ENCODE assay signal across 9 mouse cellular contexts in the genomic region with DNA sequence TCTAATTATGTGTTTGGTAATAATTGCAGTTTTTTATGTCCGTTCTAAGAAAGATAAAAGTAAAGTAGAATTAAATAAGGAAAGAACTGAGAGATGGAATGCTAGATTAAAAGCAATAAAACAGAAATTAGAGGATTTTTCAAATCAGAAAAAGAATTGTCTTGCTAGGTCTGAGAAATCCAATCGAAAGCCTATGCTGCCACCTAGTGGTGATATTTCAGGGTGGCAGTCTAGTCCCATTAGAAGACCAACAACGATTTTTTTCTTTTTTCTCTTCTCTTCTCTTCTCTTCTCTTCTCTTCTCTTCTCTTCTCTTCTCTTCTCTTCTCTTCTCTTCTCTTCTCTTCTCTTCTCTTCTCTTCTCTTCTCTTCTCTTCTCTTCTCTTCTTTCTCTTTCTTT. TPM values are rescaled to one million over a fixed set of nuclear protein-coding genes. Genes with fewer than 3 reads are reported as not detected.
A peak's percentile ranks its signal among the peaks of the same experiment; 100 is the strongest.
DNase-seq lines count a peak whose midpoint lies in the region; ATAC-seq lines count a peak whose summit lies in the region.
"Not testable (repeated sequence)": the region's sequence is repeated elsewhere in the genome, so short reads cannot be mapped to it uniquely, and the experiment has no call there.
"Had no signal": no experiment of that assay in that cellular context is flagged by ENCODE, and none has a peak within 500 bp of the region (broad histone marks: within the 10 kb centered on the region; RNA-seq: fewer than 3 reads in every experiment).

No protein-coding gene starts in this region.

- not testable (repeated sequence) for H3K9me3 ChIP-seq in hindbrain, embryonic 14.5 days (ENCODE audit: control insufficient read depth, low read length)

- H3K9ac ChIP-seq in hindbrain, embryonic 14.5 days, result not testable (repeated sequence)

- H3K27ac ChIP-seq in hindbrain, embryonic 14.5 days, result not testable (repeated sequence)

- not testable (repeated sequence) for H3K4me1 ChIP-seq in hindbrain, embryonic 14.5 days (replicated peaks; ENCODE audit: control insufficient read depth, insufficient read depth, low read length)

- not testable (repeated sequence) for H3K4me2 ChIP-seq in hindbrain, embryonic 14.5 days (replicated peaks)

- H3K36me3 ChIP-seq in hindbrain, embryonic 14.5 days (replicated peaks; ENCODE audit: control insufficient read depth, insufficient read depth), result not testable (repeated sequence)

- not testable (repeated sequence) for H3K27me3 ChIP-seq in hindbrain, embryonic 14.5 days (ENCODE audit: control insufficient read depth, insufficient read depth, low read length)

- ATAC-seq in hindbrain, embryonic 14.5 days (ENCODE audit: low FRiP score), result not testable (repeated sequence)
- ATAC-seq in megakaryocyte progenitor cell, adult 5-6 weeks (replicated peaks; ENCODE audit: poor library complexity), result peak; percentile 65

- 5% methylated on average over 3 of the region's 3 CpGs for WGBS in hindbrain, embryonic 14.5 days

- not testable (repeated sequence) for H3K4me3 ChIP-seq in hindbrain, embryonic 14.5 days (replicated peaks; ENCODE audit: low read length)

- DNase-seq in R1 (ENCODE audit: low read depth, low spot score), result peak; percentile 70
- peak; percentile 82 for DNase-seq in cerebellum, adult 8-10 months
- DNase-seq in forelimb bud, embryonic 11.5 days (ENCODE audit: low read depth, low spot score), result peak; percentile 80
- DNase-seq in hindbrain, embryonic 14.5 days (ENCODE audit: low spot score), result peak; percentile 95
- DNase-seq in layer of hippocampus, postnatal 36 days, result peak; percentile 56 to 63
- DNase-seq in skeletal muscle tissue, adult 2 months (ENCODE audit: low read depth, low spot score), result peak; percentile 61
- peak; percentile 19 for DNase-seq in yolk sac, embryonic 10.5 days (ENCODE audit: low spot score)

RNA-seq across cellular contexts. Expression of gene Gabrr1, which starts 13.2 kb away (rescaled TPM):
- polyA plus RNA-seq in hindbrain, embryonic 14.5 days (2014; fragmentation: Nextera tagmentation; extraction: Ambion mirVana), result 0.23 and 0.24 TPM in 2 replicates
- total RNA-seq in layer of hippocampus, postnatal 36 days (2021), result under 1 TPM in 1 of 2 experiments, not detected in 1; 0.20 TPM
- total RNA-seq in megakaryocyte progenitor cell, adult 5-6 weeks (2015), result not detected in 2 replicates
- total RNA-seq in megakaryocyte progenitor cell, adult 5-6 weeks (2017), result not detected in 2 replicates
- polyA plus RNA-seq: lung, embryonic 16.5 days had no signal

RNA-seq across cellular contexts. Expression of gene Gabrr2, which starts 56.3 kb away (rescaled TPM):
- 0.50 and 0.94 TPM in 2 replicates for polyA plus RNA-seq in hindbrain, embryonic 14.5 days (2014; fragmentation: Nextera tagmentation; extraction: Ambion mirVana)
- total RNA-seq in layer of hippocampus, postnatal 36 days (2021), result under 1 TPM; 0.85 to 0.96 TPM
- 0.17 and 0.20 TPM in 2 replicates for total RNA-seq in megakaryocyte progenitor cell, adult 5-6 weeks (2015)
- total RNA-seq in megakaryocyte progenitor cell, adult 5-6 weeks (2017), result not detected in 2 replicates

Comparison
In these comparisons a context has a peak if more than half of its experiments do, and no peak if none do; other contexts are left out.
1. DNase-seq: peak in every context shown above with its lines; median percentile 95 in hindbrain, embryonic 14.5 days; 82 in cerebellum, adult 8-10 months; 80 in forelimb bud, embryonic 11.5 days; 70 in R1; 61 in skeletal muscle tissue, adult 2 months; 60 in layer of hippocampus, postnatal 36 days; 19 in yolk sac, embryonic 10.5 days.